Mouse (Mus musculus) neural tube, embryonic 14.5 days (tissue): ENCODE results near the gene Gm47955. TPM values are rescaled to one million over a fixed set of nuclear protein-coding genes. Genes with fewer than 3 reads are reported as not detected.
"Not testable (repeated sequence)": the region's sequence is repeated elsewhere in the genome, so short reads cannot be mapped to it uniquely, and the experiment has no call there.

ENCODE experiments used
- ATAC-seq: fragments of 200-750 bp; cut with Nextera tagmentation; 2 replicates; pipeline ENCODE4 v1.8.0; 2017; ENCODE audit warnings: low read depth, mild to moderate bottlenecking, moderate TSS enrichment, moderate library complexity
- H3K27ac ChIP-seq: fragments of 300-500 bp; sonication (generic); 2 replicates; pipeline ENCODE4 v1.5.1; 2014; ENCODE audit warnings: low read depth, mild to moderate bottlenecking, control low read depth, low read length, moderate library complexity, mixed read lengths
- H3K27me3 ChIP-seq: fragments of 300-500 bp; sonication (generic); 2 replicates; pipeline ENCODE4 v1.6.1; 2014; ENCODE audit warnings: low read length; ENCODE audit not compliant: control insufficient read depth, insufficient read depth
- H3K36me3 ChIP-seq: fragments of 300-500 bp; sonication (generic); 2 replicates; pipeline ENCODE4 v1.6.1; 2014; ENCODE audit warnings: low read length, mixed read lengths; ENCODE audit not compliant: control insufficient read depth, insufficient read depth
- H3K4me1 ChIP-seq: fragments of 300-500 bp; sonication (generic); 2 replicates; pipeline ENCODE4 v1.6.1; 2014; ENCODE audit warnings: low read length; ENCODE audit not compliant: control insufficient read depth, insufficient read depth
- H3K4me2 ChIP-seq: fragments of 300-500 bp; sonication (generic); 2 replicates; pipeline ENCODE4 v1.6.1; 2014; ENCODE audit warnings: mild to moderate bottlenecking, low read depth, low read length, control low read depth
- H3K4me3 ChIP-seq: fragments of 300-500 bp; sonication (generic); 2 replicates; pipeline ENCODE4 v1.5.1; 2014; ENCODE audit warnings: low read depth, low read length, control low read depth, mixed read lengths
- H3K9ac ChIP-seq: fragments of 300-500 bp; sonication (generic); replicated peaks from 2 replicates; pipeline ENCODE4 v1.6.1; 2014; ENCODE audit warnings: low read depth, mild to moderate bottlenecking, control low read depth, low read length, mixed read lengths
- H3K9me3 ChIP-seq: fragments of 300-500 bp; sonication (generic); 2 replicates; pipeline ENCODE4 v1.6.1; 2016; ENCODE audit warnings: low read length; ENCODE audit not compliant: control insufficient read depth
- WGBS: fragments of 180-500 bp; shearing (Covaris S2); extraction: QIAGEN DNeasy Blood & Tissue Kit; methylation state at CpG from one replicate; pipeline ENCODE4 v1.1.7; 2014; 5-methylcytosine and 5-hydroxymethylcytosine counted together
- polyA plus RNA-seq: library from polyadenylated mRNA; unstranded; fragments of >200 nt; fragmentation: Nextera tagmentation; extraction: Ambion mirVana; gene quantifications from 2 replicates; pipeline ENCODE4 v1.2.1, GENCODE M21; 2014

Gm47955 gene
- polyA plus RNA-seq, 1 experiment from 2014 or later: not detected

- not testable (repeated sequence) for H3K36me3 ChIP-seq, H3K27ac ChIP-seq, H3K9ac ChIP-seq, H3K4me2 ChIP-seq, H3K4me1 ChIP-seq, H3K9me3 ChIP-seq, H3K27me3 ChIP-seq, H3K4me3 ChIP-seq, ATAC-seq
- 100% methylated on average over 1 of the region's 2 CpGs for WGBS
Measured at GRCm38 (mm10) chr1:82946029-82946428, 14.1 kb upstream of the Gm47955 start.

DNA sequence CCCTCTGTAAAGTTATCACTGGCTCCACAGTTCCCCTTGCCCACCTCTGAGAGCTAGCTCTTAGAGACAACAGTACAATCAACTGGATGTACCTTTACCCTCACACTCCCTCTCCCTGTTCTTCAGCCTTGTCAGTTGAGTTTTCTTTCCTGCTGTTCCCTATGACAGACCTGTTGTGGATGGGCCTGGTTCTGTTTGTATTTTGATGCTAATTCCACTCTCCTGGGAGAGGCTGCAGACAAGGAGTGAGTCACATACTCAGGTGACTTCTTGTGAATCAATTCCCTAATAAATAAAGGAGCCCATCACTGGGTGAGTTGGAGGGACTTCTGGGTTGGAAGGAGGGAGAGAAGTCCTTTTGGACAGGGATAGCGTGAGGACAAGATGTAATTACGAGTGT, 11.5 kb upstream of the Gm47955 start:
- no peaks in the 10 kb centered on the region for H3K27me3 ChIP-seq
- H3K4me3 ChIP-seq: no peak overlapping the region
- H3K36me3 ChIP-seq: no peaks in the 10 kb centered on the region
- 87% methylated on average over 2 of the region's 2 CpGs for WGBS
- H3K4me2 ChIP-seq: no peak overlapping the region
- no peak overlapping the region for H3K27ac ChIP-seq
- no peaks in the 10 kb centered on the region for H3K4me1 ChIP-seq
- H3K9ac ChIP-seq: no peak overlapping the region
- no peak for ATAC-seq
- H3K9me3 ChIP-seq: no peaks in the 10 kb centered on the region

DNA sequence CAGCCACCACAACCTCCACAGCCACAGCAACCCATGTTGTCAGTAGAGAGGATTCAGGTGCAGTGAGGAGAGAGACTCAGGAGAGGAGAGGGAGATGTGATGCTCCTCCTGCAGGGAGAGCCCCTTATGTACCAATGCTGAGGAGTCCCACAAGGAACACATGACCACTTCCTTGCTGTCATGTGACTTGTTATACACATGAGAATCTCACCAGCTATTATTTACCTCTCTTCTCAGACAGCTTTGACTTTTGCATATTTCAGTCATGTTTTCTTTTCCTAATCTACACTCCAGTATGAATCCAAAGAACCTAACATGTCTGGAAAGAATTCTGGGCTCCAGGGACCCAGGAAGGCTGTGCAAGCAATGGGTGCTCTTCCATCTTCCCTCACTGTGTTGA, 4.2 kb upstream of the Gm47955 start, which contains the start of gene Gm7544:
TSS of gene Gm7544 (minus strand) at position 101 of the 400 bp plus-strand sequence.
- H3K36me3 ChIP-seq, H3K27ac ChIP-seq, H3K27me3 ChIP-seq, H3K4me2 ChIP-seq, H3K4me3 ChIP-seq, H3K9me3 ChIP-seq, H3K9ac ChIP-seq, ATAC-seq, H3K4me1 ChIP-seq: not testable (repeated sequence)

- Histone ChIP-seq H3K4me1 (no peaks in the 10 kb centered on the region), H3K27me3 (no peaks in the 10 kb centered on the region), H3K9ac (no peak overlapping the region), H3K9me3 (no peaks in the 10 kb centered on the region), H3K36me3 (no peaks in the 10 kb centered on the region), H3K4me3 (no peak overlapping the region), H3K4me2 (no peak overlapping the region), H3K27ac (no peak overlapping the region)
- peak; percentile 69; the same call in 1 of the 2 replicates for ATAC-seq
- WGBS: 48% methylated on average over 3 of the region's 3 CpGs
Measured at GRCm38 (mm10) chr1:82966413-82966812, 6.3 kb downstream of the Gm47955 start.

DNA sequence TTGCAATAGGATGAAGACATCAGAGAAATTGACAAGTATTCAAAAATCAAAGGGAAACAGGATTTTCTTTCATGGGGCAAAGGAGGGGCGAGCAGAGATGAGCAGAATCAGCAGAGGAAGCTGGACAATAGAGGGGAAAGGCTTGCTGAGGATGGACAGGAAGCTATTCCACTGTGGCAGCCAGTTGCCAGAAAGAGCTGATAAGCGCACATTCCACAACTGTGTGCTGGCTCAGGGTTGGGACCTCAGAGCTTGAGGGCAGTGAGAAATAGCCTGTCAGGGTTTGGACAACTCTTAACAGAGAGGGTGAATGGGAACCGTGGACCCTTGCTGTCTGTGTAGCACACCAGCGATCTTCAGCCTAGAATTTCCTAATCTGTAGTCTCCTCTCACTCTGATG, 12.0 kb downstream of the Gm47955 start:
- Histone ChIP-seq H3K27ac (no peak overlapping the region), H3K9me3 (no peaks in the 10 kb centered on the region), H3K27me3 (no peaks in the 10 kb centered on the region), H3K36me3 (no peaks in the 10 kb centered on the region), H3K4me2 (no peak overlapping the region), H3K4me1 (no peaks in the 10 kb centered on the region), H3K4me3 (no peak overlapping the region), H3K9ac (no peak overlapping the region)
- WGBS: 76% methylated on average over 4 of the region's 4 CpGs
- no peak for ATAC-seq

GRCm38 (mm10) chr1:82973244-82973643, 13.2 kb downstream of the Gm47955 start:
- no peaks in the 10 kb centered on the region for H3K36me3 ChIP-seq
- H3K4me2 ChIP-seq: no peak overlapping the region
- H3K9ac ChIP-seq: no peak overlapping the region
- H3K9me3 ChIP-seq: no peaks in the 10 kb centered on the region
- 82% methylated on average over 1 of the region's 1 CpGs for WGBS
- H3K4me1 ChIP-seq: no peaks in the 10 kb centered on the region
- H3K4me3 ChIP-seq: no peak overlapping the region
- no peak for ATAC-seq
- no peaks in the 10 kb centered on the region for H3K27me3 ChIP-seq
- H3K27ac ChIP-seq: no peak overlapping the region

DNA sequence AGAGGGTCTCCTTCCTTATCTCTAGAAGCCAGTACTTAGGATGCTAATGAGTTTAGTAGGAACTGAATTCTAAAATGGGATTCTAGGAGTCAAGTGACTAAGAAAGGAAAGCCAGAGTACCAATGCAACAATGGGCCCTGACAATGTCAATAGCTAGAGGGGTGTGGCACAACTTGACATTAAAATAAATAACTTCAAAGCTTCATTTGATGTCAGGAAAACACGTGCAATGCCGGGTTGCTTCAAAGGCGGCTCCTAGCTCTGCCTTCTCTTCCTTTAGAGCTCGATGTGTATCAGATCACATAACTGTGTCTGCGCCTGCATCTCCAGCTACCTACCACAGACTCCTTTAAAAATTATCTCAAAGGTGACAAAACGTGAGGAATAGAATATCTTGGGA, 13.8 kb downstream of the Gm47955 start:
- no peaks in the 10 kb centered on the region for H3K36me3 ChIP-seq
- ATAC-seq: no peak
- H3K4me1 ChIP-seq: no peaks in the 10 kb centered on the region
- H3K27ac ChIP-seq: no peak overlapping the region
- H3K27me3 ChIP-seq: no peaks in the 10 kb centered on the region
- WGBS: 70% methylated on average over 6 of the region's 6 CpGs
- H3K4me3 ChIP-seq: no peak overlapping the region
- H3K9me3 ChIP-seq: no peaks in the 10 kb centered on the region
- H3K9ac ChIP-seq: no peak overlapping the region
- no peak overlapping the region for H3K4me2 ChIP-seq

DNA sequence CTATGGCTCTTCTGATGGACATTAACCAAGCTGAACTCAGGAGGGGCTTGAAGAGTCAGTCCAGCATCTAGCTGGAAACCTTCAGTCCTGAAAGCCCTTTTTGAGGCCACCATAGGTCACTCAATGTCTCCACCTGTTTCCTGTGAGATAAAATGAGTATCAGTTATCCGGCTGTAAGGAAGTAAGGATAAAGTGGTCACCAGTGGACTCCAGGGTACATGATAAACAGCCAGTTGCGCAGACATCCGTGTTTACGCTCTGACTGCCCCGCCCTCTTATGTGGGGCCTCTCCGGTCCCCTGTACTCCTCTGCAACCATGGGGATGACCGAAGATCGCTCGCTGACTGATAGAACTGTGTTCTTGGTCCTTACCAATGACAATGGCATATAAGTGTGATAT, 14.3 kb downstream of the Gm47955 start:
- Histone ChIP-seq H3K36me3 (no peaks in the 10 kb centered on the region), H3K27ac (no peak overlapping the region), H3K4me1 (no peaks in the 10 kb centered on the region), H3K4me3 (no peak overlapping the region), H3K9me3 (no peaks in the 10 kb centered on the region), H3K4me2 (no peak overlapping the region), H3K9ac (no peak overlapping the region), H3K27me3 (no peaks in the 10 kb centered on the region)
- 88% methylated on average over 9 of the region's 9 CpGs for WGBS
- no peak for ATAC-seq

GRCm38 (mm10) chr1:82975750-82976149, 15.7 kb downstream of the Gm47955 start:
- H3K36me3 ChIP-seq: no peaks in the 10 kb centered on the region
- no peaks in the 10 kb centered on the region for H3K9me3 ChIP-seq
- no peak overlapping the region for H3K27ac ChIP-seq
- WGBS: 86% methylated on average over 5 of the region's 5 CpGs
- no peak overlapping the region for H3K4me3 ChIP-seq
- ATAC-seq: no peak
- H3K4me1 ChIP-seq: no peaks in the 10 kb centered on the region
- no peak overlapping the region for H3K4me2 ChIP-seq
- H3K9ac ChIP-seq: no peak overlapping the region
- no peaks in the 10 kb centered on the region for H3K27me3 ChIP-seq

- no peak for ATAC-seq
- no peak overlapping the region for H3K27ac ChIP-seq
Measured at GRCm38 (mm10) chr1:82977840-82978239, 17.8 kb downstream of the Gm47955 start.

More at GRCm38 (mm10) chr1:82977840-82978239, 17.8 kb downstream of the Gm47955 start:
- H3K9ac ChIP-seq: no peak overlapping the region
- no peak overlapping the region for H3K4me2 ChIP-seq
- H3K4me1 ChIP-seq: no peaks in the 10 kb centered on the region
- H3K27me3 ChIP-seq: no peaks in the 10 kb centered on the region
- no peak overlapping the region for H3K4me3 ChIP-seq
- H3K36me3 ChIP-seq: no peaks in the 10 kb centered on the region
- H3K9me3 ChIP-seq: no peaks in the 10 kb centered on the region
